Mouse (Mus musculus): ENCODE data around the gene Psip1.
"Not testable (repeated sequence)": the region's sequence is repeated elsewhere in the genome, so short reads cannot be mapped to it uniquely, and the experiment has no call there.

Gene Psip1

GRCm38 (mm10) chr4:83486117-83486901 lies at the start of gene Psip1:
TSS of gene Psip1 (minus strand) at chr4:83486459.
- peak; percentile 83 for DNase-seq (ENCODE audit: low spot score)

DNA sequence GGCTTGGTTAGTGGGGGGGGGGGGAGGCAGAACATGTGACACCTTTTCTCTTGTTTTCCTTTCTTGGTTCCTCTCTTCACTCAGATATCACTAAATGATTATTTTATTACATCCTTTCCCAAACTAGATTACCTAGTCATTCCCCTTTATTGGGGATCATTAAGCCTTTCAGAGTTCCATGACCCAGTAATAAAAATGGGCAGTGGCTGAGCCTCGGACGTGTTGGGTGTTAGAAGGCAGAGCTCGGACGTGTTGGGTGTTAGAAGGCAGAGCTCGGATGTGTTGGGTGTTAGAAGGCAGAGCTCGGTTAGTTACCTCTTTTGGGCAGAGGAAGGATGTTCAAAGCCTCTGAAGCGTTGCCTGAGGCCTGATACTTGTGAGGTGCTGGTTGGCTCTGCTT lies 47.8 kb upstream of the Psip1 start:
- no peak for DNase-seq (ENCODE audit: low spot score)

GRCm38 (mm10) chr4:83533168-83533911 lies 47.1 kb upstream of the Psip1 start:
- no peak for DNase-seq (ENCODE audit: low spot score)

GRCm38 (mm10) chr4:83530060-83530459 lies 43.8 kb upstream of the Psip1 start:
- not testable (repeated sequence) for DNase-seq (ENCODE audit: low spot score)

DNA sequence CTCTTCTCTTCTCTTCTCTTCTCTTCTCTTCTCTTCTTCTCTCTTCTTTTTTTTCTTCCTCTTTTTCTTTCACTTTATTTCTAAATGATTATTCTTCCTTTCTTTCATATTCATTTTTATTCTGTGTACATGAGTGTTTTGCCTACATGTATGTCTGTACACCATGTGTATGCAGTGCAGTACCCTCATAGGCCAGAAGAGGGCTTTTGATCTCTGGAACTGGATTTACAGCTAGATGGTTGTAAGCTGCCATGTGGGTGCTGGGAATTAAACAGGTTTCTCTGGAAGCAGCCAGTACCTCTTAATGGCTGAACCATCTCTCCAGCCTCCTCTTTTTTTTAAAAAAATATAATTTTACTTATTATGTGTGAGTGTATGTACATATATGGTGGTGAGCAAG lies 41.7 kb upstream of the Psip1 start:
- no peak for DNase-seq (ENCODE audit: low spot score)

- DNase-seq (ENCODE audit: low spot score): no peak
Observed at GRCm38 (mm10) chr4:83526988-83527334, 40.7 kb upstream of the Psip1 start.

GRCm38 (mm10) chr4:83526270-83526987 lies 40.2 kb upstream of the Psip1 start:
- no peak for DNase-seq (ENCODE audit: low spot score)

DNA sequence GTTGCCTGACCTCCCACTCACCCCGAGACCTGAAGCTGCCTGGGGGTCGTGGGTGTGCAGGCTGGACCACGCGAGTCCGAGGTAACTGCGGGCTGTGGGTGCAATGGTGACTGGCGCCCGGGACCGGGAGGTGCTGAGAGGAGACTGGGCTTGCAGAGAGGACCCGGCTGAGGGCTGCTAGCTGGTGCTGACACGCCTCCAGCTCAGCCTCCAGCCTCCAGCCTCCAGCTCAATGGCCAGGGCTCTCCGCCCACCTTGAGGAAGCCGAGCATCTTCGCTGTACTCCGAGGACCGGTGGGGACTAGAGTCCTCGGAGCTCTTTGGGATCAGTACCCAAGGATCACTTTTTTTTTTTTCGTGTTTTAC lies 39.4 kb upstream of the Psip1 start:
- DNase-seq (ENCODE audit: low spot score): no peak

DNA sequence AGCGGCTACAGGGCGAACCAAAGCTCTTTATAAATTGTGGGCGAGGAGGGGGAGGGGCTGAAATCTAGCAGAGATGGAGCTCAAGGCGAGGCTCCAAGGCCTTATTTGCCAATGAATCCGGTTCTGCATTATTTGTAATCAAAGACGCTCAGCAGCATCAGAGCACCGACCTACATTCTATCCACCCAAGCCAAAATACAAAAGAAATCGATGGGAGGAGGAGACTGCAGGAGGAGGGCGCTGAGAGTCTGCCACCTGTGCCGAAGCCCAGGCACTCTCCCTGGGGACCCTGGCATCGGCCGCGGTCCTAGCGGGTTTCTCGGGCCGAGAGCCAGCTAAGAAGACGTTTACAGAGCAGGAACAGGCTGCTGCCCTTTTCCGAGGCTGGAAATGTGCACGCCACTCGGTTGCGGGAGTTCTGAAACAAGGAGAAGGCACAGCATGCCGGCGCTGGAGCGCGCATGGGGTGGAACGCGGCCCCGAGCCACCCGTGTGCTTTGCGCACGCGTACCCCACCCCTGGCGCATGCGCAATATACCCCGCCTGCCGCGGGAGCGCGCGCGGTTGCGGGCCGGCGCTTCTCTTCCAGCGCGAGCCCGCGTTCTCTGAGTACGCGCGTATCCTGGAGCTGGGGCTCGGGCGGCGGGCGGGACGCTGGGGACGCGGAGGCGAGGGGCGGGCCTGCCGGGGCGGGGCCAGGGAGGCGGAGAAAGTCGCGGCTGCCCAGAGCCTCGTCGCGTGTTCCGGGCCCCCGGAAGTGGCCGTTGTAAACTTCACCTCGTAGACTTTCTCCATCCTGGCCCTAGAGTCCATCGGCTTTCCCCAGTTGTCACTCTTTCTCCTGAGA lies 38.8 kb upstream of the Psip1 start, which contains the start of gene Ccdc171:
Gene Ccdc171, plus strand, starts transcription at position 703 of the 847 bp plus-strand sequence.
- peak; percentile 88 for DNase-seq (ENCODE audit: low spot score)

DNA sequence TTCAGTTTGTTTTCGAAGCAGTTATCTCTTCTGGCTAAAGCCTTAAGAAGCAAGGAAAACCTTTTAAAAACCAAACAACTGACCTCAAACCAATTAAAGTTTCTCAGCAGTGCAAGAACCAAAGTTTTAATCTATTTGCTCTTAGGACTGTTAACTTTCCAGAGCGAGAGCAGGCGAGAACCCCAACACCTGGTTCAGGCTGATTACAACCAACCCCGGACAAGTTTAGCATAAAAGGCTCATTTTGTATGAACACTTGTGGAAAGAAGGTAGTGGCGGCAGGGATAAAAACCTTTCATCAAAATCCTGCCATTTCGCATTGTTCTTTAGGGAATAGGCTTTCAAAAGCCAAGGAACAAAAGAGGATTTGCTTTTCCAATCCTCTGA lies 38.2 kb upstream of the Psip1 start:
- no peak for DNase-seq (ENCODE audit: low spot score)

DNA sequence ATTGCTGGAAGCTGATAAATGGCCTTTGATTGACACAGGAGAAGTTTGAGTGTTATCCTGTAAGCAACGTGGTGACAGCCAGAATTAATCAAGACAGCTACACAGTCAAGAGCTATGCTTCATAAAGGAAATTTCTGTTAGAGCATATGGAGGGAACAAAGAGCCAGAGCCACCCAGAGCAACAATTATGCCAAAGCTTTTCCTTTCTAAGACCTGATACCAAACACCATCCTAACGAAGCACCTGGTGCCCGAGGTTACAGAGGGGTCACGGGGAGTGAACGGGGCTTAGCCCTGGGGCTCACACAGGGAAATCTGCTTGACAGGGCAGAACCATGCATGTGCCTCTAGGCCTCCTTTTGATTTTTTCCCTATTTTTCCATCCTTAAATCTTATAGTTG lies 35.8 kb upstream of the Psip1 start:
- DNase-seq (ENCODE audit: low spot score): no peak

GRCm38 (mm10) chr4:83520308-83520707 lies 34.0 kb upstream of the Psip1 start:
- no peak for DNase-seq (ENCODE audit: low spot score)

- DNase-seq (ENCODE audit: low spot score): no peak
Observed at GRCm38 (mm10) chr4:83519807-83520206, 33.5 kb upstream of the Psip1 start.

DNA sequence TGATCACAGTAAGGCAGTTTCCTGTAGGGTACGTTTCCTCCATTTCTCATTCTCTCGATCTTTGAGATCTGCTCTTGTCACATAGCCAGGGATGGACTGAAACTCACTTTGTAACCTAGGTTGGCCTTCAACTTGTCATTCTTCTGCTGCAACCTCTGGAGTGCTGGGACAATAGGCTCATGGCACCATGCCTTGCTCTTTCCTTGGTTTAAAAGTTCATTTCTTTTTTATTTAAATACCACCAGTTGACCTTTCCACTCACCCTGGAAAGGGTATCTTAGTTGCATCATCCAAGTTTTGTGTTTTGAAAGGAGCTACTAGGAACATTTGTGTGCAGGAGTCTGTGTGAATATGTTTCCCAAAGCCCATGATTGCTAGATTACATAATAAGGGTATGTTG lies 32.9 kb upstream of the Psip1 start:
- DNase-seq (ENCODE audit: low spot score): no peak

- DNase-seq (ENCODE audit: low spot score): not testable (repeated sequence)
Observed at GRCm38 (mm10) chr4:83516144-83516543, 29.9 kb upstream of the Psip1 start.

GRCm38 (mm10) chr4:83514976-83515669 lies 28.9 kb upstream of the Psip1 start:
- DNase-seq (ENCODE audit: low spot score): no peak

GRCm38 (mm10) chr4:83514183-83514582 lies 27.9 kb upstream of the Psip1 start:
- no peak for DNase-seq (ENCODE audit: low spot score)

DNA sequence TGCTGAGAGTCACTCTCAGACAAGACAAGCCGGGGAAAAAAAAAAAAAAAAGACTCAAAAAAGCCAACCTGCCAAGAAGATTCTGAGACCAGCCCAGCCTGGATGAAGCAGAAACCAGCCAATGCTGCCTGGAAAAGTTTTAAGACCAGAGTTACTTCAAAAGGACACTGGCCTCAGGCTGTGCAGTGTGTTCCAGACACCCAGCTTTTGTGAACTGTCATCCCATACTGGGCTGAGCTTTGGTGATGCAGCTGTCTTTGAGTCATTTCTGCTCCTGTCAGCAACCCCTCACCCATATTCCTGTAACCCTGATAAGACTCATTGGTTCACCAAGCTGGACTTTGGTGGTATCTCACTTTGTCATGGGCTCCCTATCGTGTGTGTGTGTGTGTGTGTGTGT lies 26.4 kb upstream of the Psip1 start:
- no peak for DNase-seq (ENCODE audit: low spot score)

DNA sequence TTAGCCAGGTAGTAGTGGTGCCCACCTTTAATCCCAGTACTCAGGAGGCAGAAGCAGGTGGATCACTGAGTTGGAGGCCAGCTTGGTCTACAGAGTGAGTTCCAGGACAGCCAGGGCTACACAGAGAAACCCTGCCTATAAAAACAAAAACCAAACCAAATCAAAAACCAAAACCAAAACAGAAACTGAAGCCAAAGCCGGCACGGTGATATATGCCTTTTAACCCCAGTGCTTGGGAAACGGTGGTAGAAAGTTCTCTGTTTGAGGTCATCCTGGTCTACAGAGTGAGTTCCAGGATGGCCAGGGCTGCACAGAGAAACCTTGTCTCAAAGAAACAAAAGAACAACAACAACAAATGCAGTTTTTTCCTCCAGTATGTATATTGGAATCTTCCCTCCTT lies 26.0 kb upstream of the Psip1 start:
- DNase-seq (ENCODE audit: low spot score): no peak

DNA sequence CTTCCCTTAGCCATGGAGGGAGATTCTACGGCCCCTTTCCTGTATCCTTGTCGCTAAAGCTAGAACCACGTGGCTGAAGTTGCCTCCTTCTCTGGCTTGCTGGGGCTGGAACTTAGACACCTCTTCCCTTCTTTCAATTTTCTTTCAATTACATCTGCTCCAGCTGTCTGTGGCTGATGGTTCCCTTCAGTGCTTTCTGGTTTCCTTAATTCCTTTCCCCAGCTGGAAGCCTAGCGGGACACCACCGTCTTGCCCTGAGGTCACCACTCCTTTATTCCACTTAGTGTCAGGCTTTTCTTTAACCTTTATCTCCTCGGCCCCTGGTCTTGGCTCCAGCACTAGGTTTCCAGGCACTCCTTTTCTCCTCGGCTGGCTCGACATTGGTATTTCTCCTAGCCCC lies 24.8 kb upstream of the Psip1 start:
- DNase-seq (ENCODE audit: low spot score): no peak

- no peak for DNase-seq (ENCODE audit: low spot score)
Observed at GRCm38 (mm10) chr4:83509600-83509999, 23.3 kb upstream of the Psip1 start.
